Mouse (Mus musculus): ENCODE data around the gene Aox2. TPM values are rescaled to one million over a fixed set of nuclear protein-coding genes. Genes with fewer than 3 reads are reported as not detected.

The Aox2 gene
- 0.24 TPM for polyA plus RNA-seq (2014; fragmentation: Illumina TruSeq; extraction: RNeasy Lipid Tissue Mini Kit (QIAGEN cat#74804); ENCODE audit: low read depth, low replicate concordance)

GRCm38 (mm10) chr1:58278026-58278425 is at the start of gene Aox2:
Aox2 (plus strand) TSS chr1:58278326.

GRCm38 (mm10) chr1:58392652-58393283 is 114.6 kb downstream of the Aox2 start, which contains the start of gene Bzw1:
Bzw1 (plus strand) TSS chr1:58392898.

DNA sequence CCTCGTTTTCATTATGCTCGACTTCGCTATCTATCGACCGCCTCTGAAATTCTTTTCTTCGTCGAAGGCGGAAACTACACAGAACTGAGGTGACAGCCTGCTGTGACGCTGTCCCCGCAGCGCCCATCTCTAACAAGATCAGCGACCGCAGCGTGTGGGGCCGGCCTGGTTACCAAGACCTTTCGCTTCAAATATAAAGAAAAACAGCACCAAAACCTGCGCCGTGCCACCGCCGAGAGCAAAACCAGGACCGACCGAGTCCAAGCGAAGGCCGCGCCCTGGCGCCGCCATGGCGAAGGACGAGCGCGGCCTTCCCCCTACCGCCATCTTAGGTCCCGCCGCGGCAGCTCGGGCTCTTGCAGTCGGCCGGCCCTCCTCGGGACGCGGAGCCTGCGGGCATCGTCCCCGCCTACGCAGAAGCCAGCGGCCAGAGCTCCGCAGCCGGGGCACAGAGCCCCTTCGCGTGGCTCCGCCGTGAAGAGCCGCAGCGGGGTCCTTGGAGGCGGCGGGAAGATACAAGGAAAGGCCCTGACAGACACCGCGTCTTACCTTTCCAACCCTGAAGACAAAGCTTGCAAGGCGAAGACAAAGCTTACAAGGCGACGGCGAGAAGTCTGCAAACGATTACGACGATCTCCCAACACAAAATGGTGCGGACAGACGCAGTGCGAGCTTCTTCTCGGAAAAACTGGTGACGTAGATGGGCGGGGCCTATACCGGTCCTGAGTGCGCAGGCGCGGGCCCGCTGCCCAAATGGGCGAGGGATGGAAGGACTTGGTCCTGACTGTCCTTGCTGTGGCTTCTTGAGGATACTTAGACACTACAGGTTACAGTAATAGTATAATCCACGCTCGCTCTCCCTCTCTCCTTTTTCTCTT is 145.5 kb downstream of the Aox2 start, which contains the start of gene Clk1:
Gene Clk1 (minus strand): TSS at position 696 of the 878 bp plus-strand sequence.

Other genes with a start within 250 kb of the Aox2 start
- 0.32 TPM for gene Aox1, start 248.4 kb upstream of the Aox2 start, polyA plus RNA-seq (2014; fragmentation: Illumina TruSeq; extraction: RNeasy Lipid Tissue Mini Kit (QIAGEN cat#74804); ENCODE audit: low read depth, low replicate concordance)
- gene Aox3, start 165.2 kb upstream of the Aox2 start, polyA plus RNA-seq (2014; fragmentation: Illumina TruSeq; extraction: RNeasy Lipid Tissue Mini Kit (QIAGEN cat#74804); ENCODE audit: low read depth, low replicate concordance): 1.2 TPM
- gene Aox4, start 67.9 kb upstream of the Aox2 start, polyA plus RNA-seq (2014; fragmentation: Illumina TruSeq; extraction: RNeasy Lipid Tissue Mini Kit (QIAGEN cat#74804); ENCODE audit: low read depth, low replicate concordance): not detected
- gene Bzw1, start 114.6 kb downstream of the Aox2 start, polyA plus RNA-seq (2014; fragmentation: Illumina TruSeq; extraction: RNeasy Lipid Tissue Mini Kit (QIAGEN cat#74804); ENCODE audit: low read depth, low replicate concordance): 359 TPM
- 329 TPM for gene Clk1, start 145.7 kb downstream of the Aox2 start, polyA plus RNA-seq (2014; fragmentation: Illumina TruSeq; extraction: RNeasy Lipid Tissue Mini Kit (QIAGEN cat#74804); ENCODE audit: low read depth, low replicate concordance)
- 29.5 TPM for gene Nif3l1, start 166.8 kb downstream of the Aox2 start, polyA plus RNA-seq (2014; fragmentation: Illumina TruSeq; extraction: RNeasy Lipid Tissue Mini Kit (QIAGEN cat#74804); ENCODE audit: low read depth, low replicate concordance)
- gene Ppil3, start 167.2 kb downstream of the Aox2 start, polyA plus RNA-seq (2014; fragmentation: Illumina TruSeq; extraction: RNeasy Lipid Tissue Mini Kit (QIAGEN cat#74804); ENCODE audit: low read depth, low replicate concordance): 108 TPM
- 60.0 TPM for gene Orc2, start 226.8 kb downstream of the Aox2 start, polyA plus RNA-seq (2014; fragmentation: Illumina TruSeq; extraction: RNeasy Lipid Tissue Mini Kit (QIAGEN cat#74804); ENCODE audit: low read depth, low replicate concordance)

Measured in kidney, adult 10 weeks (tissue).